Mouse (Mus musculus): ENCODE measurements at regions not wholly inside any gene's neighbourhood (a gene's known extent, or its start where the extent isn't known, plus 50 kb on each side); places are given as distances from the start of the nearest gene placed in this dataset.

GRCm38 (mm10) chr1:186505912-186506311 is 199.9 kb downstream of the Tgfb2 start:
- TF ChIP-seq CTCF (IDR thresholded peaks at IDR 0.05; ENCODE audit: borderline replicate concordance, insufficient read depth, low read depth, low read length) (no peak), POLR2A (IDR thresholded peaks at IDR 0.05; ENCODE audit: borderline replicate concordance, insufficient read depth, low read length) (no peak)

All from cerebellum, adult 2 months (tissue).